Mouse (Mus musculus) thymus, postnatal 10 days (tissue): ENCODE measurements at regions not wholly inside any gene's neighbourhood (a gene's known extent, or its start where the extent isn't known, plus 50 kb on each side); places are given as distances from the start of the nearest gene placed in this dataset.

ENCODE experiments used
- DNase-seq, 2 experiments: peaks; one replicate each; pipeline ENCODE4 v3.0.0; 2021; ENCODE audit warnings: low spot score in 2 of 2

- DNase-seq = no peak
Observed at GRCm38 (mm10) chr13:107394451-107394850, 372.5 kb upstream of the Kif2a start.

DNA sequence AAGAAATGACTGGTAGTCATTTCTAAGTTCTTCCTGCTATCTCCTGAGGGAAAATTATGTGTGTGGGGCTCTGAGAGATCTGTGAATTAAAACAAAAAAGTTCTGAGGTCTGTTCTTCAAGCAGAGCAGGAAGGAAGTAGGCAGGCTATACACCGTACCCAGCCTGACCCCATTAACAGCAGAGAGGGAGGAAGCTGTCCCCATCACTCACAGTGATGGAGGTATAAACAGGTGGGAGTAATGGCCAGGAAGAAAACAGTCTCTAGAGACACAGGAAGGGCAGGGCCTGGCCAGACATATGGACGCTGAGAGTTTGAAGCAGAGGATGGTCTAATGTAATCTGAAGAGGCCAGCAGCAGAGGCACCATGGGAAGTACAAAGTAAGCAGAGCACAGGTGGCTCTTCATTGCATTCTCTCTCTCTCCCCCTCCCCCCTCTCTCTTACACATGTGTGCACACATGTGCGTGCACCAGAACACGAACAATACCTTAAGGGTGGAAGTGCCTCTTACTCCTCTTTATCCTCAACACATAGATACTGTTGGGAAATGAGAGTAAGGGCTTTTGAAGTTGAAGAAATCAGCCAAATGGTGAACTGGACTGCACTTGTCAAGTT, 367.7 kb upstream of the Kif2a start:
- DNase-seq = peak; percentile 34 to 48

DNA sequence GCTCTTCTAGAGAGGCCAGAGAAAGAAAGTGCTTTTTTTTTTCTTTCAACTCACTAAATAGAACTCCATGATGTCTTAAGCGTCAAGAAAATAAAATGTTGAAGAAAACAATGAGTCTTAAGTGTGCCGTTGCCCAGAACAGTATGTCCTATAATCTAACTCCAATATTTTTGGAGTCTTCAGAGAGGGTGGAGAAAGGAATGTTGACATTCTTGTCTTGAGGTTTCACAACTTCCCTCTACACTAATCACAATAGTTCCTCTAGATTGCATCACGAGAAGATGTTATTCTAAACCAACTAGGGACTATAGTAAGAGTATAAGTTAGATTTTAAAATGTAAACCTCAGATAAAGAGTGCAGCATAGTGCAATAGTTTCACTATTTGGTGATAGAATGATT, 367.1 kb upstream of the Kif2a start:
- DNase-seq = no peak

GRCm38 (mm10) chr13:107378076-107378475, 356.1 kb upstream of the Kif2a start:
- no peak for DNase-seq

DNA sequence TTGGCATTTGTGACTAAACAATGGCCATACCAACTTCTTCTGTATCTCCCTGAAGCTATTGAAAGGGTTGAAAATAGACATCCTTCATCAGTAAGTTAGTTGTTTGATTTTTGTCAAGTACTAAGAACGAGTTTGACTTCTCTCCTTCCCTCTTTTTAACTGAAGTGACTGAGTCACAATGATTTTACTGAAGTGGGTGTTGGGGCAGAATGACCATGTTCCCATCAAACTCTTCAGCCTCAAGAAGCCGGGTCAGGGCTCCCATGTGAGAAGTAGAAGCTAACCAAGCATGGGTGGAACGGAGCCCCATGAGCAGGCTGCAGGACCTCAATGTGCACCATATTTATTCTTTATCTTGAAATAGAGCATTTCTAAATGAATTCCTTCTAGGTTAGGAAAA, 350.7 kb upstream of the Kif2a start:
- DNase-seq = peak in 1 of 2 experiments; percentile 1

DNA sequence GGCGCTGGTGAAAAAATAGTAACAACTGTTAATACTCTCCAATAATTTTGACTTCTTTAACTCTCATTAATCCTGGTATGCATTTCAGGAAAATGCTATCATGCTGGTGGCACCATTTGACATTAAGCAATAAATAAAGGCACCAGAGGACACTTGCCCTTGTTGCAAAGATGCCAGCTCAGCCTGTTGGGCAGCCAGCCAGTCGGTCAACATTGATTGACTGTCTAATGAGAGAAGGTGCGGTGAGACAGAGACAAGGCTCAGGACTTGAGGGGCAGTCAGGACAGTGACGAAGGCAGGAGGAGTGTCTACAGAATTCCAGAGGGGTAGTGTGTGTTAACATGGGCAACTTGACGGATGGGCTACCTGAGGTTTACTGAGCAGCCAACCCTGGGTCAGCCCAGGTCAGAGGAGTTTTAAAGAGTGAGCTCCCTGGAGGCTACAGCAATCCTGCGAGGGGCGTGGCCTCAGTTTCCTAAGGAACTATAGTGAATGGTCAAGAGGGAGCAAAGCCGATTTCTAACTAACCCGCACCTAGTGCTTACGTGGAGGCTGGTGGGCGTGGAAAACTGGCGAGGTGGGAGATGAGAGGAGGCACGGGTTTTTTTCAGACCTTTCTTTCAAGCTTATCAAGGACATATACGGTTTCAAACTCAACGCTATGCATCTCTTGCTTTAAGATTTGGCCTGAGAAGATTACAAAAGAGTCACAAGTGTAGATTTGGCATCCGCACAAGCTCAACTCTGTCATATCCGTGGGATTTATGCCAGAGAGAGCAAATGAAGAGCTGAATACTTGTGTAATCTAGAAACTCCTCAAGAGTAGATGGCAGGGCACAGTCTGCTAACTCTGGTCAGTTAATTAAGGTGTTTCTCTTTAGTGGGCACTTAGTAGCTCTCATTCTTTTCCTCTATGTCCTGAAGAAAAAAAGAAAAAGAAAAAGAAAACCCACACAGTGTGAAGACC, 350.0 kb upstream of the Kif2a start:
- peak in 1 of 2 experiments; percentile 2 for DNase-seq

- no peak for DNase-seq
Observed at GRCm38 (mm10) chr13:107367639-107368038, 345.7 kb upstream of the Kif2a start.

GRCm38 (mm10) chr13:107365766-107366165, 343.8 kb upstream of the Kif2a start:
- DNase-seq = no peak

- DNase-seq = no peak
Observed at GRCm38 (mm10) chr13:107365241-107365640, 343.3 kb upstream of the Kif2a start.

GRCm38 (mm10) chr13:107362806-107363687, 341.1 kb upstream of the Kif2a start:
- no peak for DNase-seq

GRCm38 (mm10) chr13:107340802-107341364, 319.0 kb upstream of the Kif2a start:
- no peak for DNase-seq

- DNase-seq = no peak
Observed at GRCm38 (mm10) chr13:107338111-107338510, 316.2 kb upstream of the Kif2a start.

DNA sequence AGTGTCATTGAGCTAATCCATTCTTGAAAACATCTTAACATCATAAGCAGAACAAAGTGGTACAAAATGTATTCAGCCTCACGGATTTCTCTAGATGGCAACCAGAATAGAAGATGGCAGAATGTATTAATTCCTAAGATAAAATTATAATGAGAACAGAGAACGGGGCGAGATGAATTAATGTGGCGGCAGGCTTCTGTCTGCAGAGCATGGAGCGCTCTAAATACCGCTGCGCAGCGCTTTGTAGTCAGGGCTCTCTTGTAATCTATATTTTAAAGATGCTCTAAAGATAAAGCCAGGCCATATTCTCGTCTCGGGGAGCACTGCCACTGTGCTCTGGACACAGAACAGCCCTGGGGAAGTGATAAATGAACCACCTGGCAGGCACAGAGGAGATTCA, 315.2 kb upstream of the Kif2a start:
- DNase-seq = peak in 1 of 2 experiments; percentile 1

DNA sequence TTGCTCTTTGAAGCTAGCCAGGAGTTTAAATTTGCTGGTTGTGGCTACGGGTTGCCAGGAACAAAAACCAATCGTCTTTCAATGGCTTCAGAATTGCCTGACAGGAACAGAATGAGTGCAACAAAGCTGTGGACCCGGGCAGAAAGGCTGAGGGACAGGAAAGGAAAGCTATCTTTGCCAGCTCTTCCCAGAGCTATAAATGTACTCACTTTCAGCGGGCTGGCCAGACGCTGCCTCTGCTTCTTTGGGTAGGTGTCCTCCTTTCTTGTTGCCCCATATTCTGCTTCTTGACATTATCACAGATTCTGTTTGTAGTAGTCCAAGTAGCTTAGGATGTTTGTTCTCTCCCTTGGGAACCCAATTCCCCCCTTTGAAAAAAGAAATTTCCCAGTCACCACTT, 307.4 kb upstream of the Kif2a start:
- no peak for DNase-seq

GRCm38 (mm10) chr13:107325707-107326495, 304.0 kb upstream of the Kif2a start:
- peak; percentile 14 to 60 for DNase-seq

GRCm38 (mm10) chr13:107314746-107315145, 292.8 kb upstream of the Kif2a start:
- no peak for DNase-seq

DNA sequence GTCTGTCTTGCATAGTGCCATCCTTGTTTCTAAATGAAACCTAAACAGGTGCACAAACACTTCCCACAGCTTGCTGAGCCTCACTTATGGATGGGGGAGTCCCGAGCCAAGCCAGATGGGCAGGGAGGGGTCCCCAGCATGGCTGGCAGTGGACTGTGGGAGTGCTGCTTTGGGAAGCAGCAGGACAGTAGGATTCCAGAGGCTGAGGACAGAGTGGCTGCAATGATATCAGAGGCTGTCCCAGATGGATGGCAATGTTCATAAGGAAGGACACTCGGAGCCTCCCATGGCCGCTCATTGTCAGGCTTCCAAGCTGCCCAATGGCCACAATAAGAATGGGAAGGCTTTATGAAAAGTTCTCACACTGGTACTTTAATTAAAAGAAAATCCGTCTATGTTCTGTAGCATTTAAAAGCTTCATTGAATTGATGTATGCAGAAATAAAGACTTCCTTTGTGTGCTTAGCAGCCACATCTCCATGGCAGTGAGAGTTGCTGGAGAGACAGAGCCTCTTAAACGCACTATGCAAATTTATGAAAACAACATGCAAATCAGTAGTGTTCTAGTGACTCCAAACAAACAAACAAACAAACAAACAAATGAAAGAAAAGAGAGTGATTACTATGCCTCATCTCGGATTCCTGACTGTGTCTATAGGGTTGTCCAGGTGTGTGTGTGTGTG, 287.2 kb upstream of the Kif2a start:
- DNase-seq = no peak

- DNase-seq = no peak
Observed at GRCm38 (mm10) chr13:107308404-107308803, 286.5 kb upstream of the Kif2a start.

- DNase-seq = no peak
Observed at GRCm38 (mm10) chr13:107306958-107307357, 285.0 kb upstream of the Kif2a start.

GRCm38 (mm10) chr13:107306232-107306631, 284.3 kb upstream of the Kif2a start:
- DNase-seq = no peak
